Mouse (Mus musculus) adrenal gland, postnatal 4 days (tissue): Measurements from ENCODE around the gene Bcat1. TPM values are rescaled to one million over a fixed set of nuclear protein-coding genes. Genes with fewer than 3 reads are reported as not detected.

ENCODE experiments used
- DNase-seq, 2 experiments: peaks; one replicate each; pipeline ENCODE4 v3.0.0; 2021 to 2022; ENCODE audit warnings: low spot score in 2 of 2, mixed read lengths in 2 of 2
- total RNA-seq, 2 experiments: library from RNA; stranded (reverse); gene quantifications; 2 replicates each; pipeline ENCODE4 v1.2.3; 2021

Bcat1 gene
- total RNA-seq, 2 experiments from 2014 or later = 8.9 to 10.4 TPM

DNA sequence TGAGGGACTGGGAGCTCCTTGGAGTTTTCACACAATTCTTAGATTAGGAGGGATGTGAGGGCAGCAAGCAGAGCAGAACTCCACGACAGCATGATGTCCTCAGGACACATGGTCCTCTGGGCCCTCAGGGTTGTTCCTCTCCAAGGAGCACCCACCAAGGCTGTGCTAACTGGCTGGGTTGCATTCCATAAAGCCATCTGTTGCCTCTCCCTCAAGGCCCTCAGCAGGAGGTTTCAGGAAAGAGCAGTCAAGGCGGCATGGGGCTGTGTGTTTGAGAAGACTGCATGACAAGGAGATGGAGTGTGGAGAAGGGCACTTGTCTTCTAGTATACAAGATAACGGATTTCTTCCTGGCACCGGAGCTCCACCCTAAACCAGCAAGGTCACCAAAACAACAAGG is 13.2 kb downstream of the Bcat1 start:
- no peak for DNase-seq

DNA sequence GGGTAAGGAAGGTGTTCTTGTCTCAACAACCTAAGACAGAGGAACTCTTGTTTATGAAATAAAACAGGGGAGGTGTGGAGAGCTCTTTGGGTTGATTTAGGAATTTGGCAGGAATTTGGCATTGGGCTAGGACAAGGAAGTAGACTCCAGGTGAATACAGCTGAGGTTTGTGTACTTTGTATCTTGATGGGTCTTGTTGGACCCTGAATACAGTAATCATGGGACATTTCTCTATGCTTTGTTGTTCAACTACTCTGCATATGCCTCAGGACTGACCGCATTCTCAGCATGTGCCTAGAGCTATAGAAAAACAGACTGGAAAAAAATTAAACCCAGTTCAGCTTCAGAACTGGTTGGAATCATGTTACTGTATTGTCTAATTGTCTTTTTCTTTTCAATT is 14.6 kb downstream of the Bcat1 start:
- DNase-seq = no peak

- DNase-seq = no peak
Observed at GRCm38 (mm10) chr6:145056102-145056501, 19.9 kb downstream of the Bcat1 start.

- DNase-seq = no peak
Observed at GRCm38 (mm10) chr6:145055277-145055858, 20.6 kb downstream of the Bcat1 start.

GRCm38 (mm10) chr6:145052669-145053068 is 23.3 kb downstream of the Bcat1 start:
- no peak for DNase-seq

- DNase-seq = no peak
Observed at GRCm38 (mm10) chr6:145050899-145051298, 25.1 kb downstream of the Bcat1 start.

GRCm38 (mm10) chr6:145048131-145048997 is 27.6 kb downstream of the Bcat1 start:
- DNase-seq = no peak

DNA sequence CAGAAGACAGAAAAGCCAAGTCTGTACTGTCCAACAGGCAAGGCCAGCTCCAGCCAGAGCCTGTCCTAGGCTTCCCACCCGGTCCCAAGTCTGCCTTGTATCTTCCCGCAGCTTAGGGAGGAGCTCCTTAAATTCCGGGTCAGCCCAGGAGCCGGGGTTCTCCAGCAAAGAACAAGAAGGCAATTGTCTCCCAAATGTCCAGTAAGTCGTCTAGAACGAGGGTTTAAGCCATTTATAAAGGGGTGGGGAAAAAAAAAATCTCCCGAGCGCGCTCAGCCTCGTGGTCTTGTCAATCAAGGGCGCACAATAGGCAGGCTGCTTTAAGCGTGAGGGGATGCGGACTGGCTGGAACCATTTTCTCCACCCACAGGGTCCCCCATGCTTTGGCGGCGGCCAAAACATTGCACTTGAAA is 28.5 kb downstream of the Bcat1 start:
- no peak for DNase-seq

DNA sequence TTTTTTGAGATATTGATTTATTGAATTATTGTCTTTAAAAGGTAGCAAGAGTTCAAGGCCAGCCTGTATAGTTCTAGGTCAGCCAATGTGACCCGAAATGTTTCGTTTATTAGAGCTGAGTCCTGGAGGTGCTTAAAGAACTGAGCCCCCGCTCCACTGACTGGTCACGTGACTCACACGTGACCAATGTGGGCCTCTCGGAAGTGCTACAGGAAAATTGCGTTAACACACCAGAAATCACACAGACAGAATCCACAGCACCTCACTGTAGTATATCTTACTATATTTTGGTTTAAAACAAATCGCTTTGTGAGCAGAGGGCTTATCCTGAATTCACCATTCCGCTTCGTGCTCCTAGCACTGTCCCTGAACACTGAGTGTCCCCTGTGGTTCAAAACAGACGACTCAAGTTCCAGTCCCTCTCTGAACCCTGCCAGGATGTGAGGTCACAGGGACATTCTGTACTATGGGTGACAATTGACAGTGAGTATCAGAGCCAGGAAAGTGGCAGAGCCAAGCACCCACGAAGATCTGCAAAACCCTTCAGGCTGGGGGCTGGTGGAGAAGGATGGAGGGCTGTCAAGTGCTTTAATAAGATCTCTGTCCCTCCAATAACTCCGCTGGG is 29.6 kb downstream of the Bcat1 start:
- no peak for DNase-seq

- no peak for DNase-seq
Observed at GRCm38 (mm10) chr6:145044916-145045574, 30.9 kb downstream of the Bcat1 start.

DNA sequence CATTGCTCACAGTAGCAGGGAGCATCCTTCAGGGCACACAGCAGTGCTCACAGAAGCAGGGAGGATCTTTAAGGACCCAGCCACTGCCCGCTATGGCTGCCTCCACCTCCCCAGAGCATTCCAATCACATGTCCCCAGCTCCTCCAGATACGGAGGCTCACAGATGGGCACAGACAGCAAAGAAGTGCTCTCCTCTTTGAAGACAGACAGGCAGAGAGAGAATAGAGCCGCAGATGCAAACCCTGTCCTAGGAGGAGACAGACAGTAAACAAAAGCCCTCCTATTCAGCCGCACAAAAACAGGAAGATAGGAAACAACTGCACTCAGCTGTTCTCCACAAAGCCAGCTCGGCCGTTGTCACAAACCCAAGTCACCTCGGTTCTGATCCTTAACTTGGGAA is 35.3 kb downstream of the Bcat1 start:
- no peak for DNase-seq

DNA sequence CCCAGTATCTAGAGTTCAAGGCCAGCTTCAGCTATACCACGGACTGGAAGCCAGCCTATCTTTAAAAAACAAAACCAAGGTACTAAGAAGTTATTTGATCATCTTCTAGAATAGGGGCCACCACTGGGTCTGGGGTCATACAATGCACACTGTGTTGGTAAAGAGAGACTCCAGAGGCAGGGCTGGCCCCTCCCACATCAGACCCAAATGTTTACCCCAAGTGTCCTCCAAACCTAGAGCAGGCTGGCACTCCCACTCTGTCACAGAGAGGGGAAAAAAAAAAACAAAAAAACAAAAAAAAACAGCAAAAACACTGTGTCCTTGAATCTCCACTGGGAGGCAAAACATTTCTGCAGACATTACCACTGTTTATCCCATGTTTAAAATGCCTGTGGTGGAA is 38.4 kb downstream of the Bcat1 start:
- no peak for DNase-seq

DNA sequence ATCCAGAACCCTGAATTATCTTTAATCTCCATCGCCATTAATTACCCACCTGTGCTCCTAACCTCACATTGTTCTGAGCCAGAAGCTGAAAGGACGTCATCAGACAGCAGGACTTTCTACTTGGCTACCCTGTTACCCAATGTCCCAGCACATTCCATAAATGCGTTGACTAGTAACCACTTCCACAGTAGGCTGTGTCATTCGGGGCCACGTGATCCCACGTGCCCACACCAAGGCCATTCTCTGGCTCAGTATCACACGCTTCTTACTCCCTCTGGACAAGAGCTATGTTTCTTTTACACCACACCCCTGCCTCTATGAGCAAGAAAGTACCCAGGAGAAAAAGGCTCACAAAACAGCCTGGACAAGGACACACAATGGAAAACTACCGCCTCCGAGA is 40.6 kb downstream of the Bcat1 start:
- no peak for DNase-seq

- DNase-seq = no peak
Observed at GRCm38 (mm10) chr6:145030587-145030986, 45.4 kb downstream of the Bcat1 start.

DNA sequence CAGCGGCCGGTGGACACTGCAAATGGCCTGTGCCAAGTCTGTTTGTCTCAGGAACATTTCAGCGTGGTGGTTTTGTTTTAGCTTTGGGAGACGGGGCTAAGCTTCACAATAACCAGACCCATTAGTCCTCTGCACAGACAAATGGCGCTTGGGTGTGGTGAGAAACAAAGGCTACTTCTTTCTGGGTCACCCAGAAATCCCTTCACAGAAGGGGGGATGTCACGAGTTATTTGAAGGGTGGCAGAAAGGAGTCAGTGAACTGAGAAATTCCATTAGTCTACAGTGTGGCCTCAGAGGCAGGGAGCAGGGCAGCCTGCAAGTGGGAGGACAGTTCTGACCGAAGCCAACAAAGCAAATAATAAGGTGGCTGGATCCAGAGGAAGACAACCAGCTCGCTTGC is 52.0 kb downstream of the Bcat1 start:
- DNase-seq = no peak

GRCm38 (mm10) chr6:145022966-145023725 is 52.8 kb downstream of the Bcat1 start:
- no peak for DNase-seq

- no peak for DNase-seq
Observed at GRCm38 (mm10) chr6:145022349-145022748, 53.6 kb downstream of the Bcat1 start.

DNA sequence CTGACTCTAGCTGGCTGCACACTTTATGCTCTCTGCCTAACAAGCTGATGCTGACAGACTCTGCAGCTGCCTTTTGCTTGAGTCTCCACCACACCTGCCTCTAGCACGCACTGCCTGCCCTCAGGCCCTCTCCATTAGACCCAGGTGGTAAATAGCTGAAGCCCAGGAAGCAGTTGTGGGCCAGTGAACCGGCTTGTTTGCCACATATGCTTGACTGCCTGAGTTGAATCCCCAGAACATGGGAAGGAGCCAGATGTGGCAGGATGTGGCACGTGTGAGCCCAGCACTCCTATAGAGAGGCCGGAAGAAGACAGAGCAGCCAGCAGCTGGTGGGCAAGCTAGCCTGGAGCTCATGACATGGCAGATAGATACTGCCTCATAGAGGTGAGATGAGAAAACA is 55.4 kb downstream of the Bcat1 start:
- DNase-seq = no peak

- DNase-seq = no peak
Observed at GRCm38 (mm10) chr6:145018295-145018694, 57.7 kb downstream of the Bcat1 start.

DNA sequence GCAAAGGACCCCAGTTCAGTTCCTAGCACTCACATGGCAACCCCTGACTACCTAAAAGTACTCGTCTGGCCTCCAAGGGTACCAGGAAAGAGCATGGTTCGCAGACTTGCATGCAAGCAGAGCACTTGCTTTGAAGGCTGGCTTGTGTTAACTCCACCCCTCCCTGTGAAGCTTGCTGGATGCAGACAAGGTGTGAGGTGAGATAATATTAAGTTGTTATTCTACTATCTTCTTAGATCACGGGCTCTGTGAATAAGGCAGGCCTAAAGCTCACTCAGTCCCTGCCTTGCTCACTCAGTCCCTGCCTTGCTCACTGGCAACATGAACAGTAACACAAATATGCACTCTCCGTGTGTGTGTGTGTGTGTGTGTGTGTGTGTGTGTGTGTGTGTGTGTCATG is 58.5 kb downstream of the Bcat1 start:
- no peak for DNase-seq

DNA sequence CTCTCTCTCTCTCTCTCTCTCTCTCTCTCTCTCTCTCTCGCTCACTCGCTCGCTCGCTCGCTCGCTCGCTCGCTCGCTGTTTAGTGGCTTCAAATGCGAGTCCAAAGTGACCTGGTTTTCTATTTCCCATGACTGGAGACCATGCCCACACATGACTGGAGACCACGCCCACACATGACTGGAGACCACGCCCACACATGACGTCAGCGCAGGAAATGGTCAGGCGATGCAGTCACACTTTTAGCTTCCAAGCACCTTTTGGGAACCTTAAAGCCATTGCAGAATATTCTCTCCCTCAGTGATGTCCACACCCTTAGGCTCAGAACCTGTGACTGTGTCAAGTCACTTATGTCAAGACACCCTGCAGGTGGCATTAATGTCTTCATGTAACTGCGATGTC is 59.3 kb downstream of the Bcat1 start:
- no peak for DNase-seq
